Mouse (Mus musculus) skeletal muscle tissue, adult 2 months (tissue): ENCODE measurements around the gene Kazald1.

Experiments used
- DNase-seq: peaks from one replicate; pipeline ENCODE4 v3.0.0-alpha.2; 2012; ENCODE audit warnings: low read depth, low spot score

Gene Kazald1

DNA sequence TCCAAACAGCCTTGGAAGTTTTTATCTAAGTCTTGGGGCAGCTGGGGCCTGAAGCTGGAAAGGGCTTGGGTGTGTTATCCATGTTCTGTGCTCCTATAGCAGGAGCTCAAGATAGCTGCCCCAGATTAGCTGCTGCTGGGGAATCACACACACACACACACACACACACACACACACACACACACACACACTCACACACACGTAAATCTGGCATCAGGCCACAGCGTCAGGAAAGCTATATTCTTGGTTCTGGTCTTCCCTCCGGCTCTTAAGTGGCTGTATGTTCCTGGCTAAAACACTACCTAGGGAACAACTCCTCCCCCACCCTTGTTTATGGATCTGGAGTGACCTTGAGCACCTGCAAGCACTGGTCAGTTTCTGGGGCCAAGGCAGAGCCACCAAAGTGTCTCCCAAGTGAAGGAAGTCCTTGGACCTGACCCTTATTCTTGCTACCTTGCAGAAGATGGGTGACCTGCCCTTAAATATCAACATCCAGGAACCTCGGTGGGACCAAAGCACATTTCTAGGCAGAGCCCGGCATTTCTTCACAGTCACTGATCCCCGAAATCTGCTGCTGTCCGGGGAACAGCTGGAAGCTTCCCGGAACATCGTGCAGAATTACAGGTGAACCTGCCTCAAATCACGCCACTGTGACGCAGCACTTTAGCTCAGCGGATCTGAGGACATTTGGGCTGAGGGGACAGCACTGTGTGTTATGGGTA is 26.2 kb upstream of the Kazald1 start:
- DNase-seq, result no peak

GRCm38 (mm10) chr19:45049523-45049922 is 25.5 kb upstream of the Kazald1 start:
- DNase-seq, result peak; percentile 41

DNA sequence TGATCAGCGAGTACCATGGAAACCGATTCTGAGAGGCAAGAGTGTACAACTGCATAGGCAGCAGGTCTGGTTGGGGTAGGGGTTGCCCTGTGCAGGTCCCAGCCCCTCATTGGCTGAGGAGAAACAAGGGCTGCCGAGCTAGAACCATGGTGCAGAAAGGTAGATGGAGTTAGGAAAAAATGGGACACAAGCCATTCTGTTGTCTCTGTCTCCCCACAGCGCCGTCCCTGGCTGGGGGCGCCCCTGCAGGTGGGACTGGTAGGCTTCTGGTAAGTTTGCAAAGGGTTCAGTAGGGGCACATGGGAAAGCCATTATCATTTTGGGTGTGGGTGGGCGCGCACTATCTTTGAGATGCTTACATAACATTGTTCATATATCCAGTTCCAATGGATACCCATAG is 21.6 kb upstream of the Kazald1 start:
- DNase-seq, result no peak

GRCm38 (mm10) chr19:45054892-45055690 is 19.9 kb upstream of the Kazald1 start:
- no peak for DNase-seq

DNA sequence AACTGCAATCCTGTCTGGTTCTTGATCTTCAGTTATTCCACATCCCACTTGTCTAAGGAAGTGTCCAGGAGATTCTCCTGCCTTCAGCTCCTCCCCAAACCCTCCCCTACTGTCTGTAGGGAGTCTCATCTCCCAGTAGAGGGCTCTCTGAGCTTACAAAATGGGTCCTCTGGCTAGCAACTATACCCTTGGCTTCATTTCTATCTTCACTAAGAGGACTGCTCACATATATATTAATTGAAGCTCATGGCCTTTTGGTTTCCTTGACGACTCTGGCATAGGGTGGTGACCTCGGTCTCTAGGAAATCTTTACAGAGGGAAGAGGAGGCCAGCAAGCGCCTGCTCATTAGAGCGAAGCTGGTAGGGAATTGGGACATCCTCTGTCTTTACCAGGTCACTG is 18.7 kb upstream of the Kazald1 start:
- DNase-seq, result peak; percentile 69

DNA sequence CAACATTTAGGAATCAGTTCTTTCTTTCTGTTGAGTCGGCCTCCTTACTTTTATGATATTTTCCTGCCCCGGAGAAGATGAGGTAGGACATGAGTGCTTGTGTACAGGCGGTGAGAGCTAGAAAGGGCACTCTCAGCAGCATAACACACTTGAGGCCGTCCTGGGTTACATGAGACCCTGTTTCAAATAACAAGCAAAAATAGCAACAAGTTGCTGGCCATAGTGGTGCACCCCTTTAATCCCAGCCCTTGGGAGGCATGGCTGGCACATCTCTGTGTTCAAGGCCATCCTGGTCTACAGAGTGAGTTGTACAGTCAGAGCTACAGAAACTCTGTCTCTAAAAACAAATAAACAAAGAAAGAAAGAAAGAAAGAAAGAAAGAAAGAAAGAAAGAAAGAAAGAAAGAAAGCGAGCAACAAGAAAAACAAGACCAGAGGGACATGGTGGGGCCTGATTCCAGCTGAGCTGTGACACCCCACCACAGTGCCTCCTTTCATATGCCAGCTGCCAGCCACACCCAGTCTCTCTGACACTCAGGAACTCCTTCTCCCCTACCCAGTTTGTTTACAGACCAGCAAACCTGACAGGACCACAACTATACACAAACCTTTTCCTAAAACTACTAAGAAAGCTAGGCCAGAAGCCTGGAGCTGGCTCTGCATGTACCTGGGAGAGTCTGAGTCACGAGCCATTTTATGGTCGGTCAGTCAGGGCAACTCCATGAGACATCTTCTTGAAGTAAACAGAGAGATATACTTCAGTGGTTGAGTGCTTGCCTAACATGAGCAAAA is 17.9 kb upstream of the Kazald1 start:
- DNase-seq, result peak; percentile 62

GRCm38 (mm10) chr19:45057724-45058112 is 17.3 kb upstream of the Kazald1 start:
- no peak for DNase-seq

- peak; percentile 96 for DNase-seq
Observed at GRCm38 (mm10) chr19:45058113-45058839, 16.8 kb upstream of the Kazald1 start.

GRCm38 (mm10) chr19:45058841-45059240 is 16.2 kb upstream of the Kazald1 start:
- no peak for DNase-seq

GRCm38 (mm10) chr19:45063565-45064292 is 11.3 kb upstream of the Kazald1 start:
- DNase-seq, result no peak

GRCm38 (mm10) chr19:45065226-45065625 is 9.8 kb upstream of the Kazald1 start:
- DNase-seq, result no peak

DNA sequence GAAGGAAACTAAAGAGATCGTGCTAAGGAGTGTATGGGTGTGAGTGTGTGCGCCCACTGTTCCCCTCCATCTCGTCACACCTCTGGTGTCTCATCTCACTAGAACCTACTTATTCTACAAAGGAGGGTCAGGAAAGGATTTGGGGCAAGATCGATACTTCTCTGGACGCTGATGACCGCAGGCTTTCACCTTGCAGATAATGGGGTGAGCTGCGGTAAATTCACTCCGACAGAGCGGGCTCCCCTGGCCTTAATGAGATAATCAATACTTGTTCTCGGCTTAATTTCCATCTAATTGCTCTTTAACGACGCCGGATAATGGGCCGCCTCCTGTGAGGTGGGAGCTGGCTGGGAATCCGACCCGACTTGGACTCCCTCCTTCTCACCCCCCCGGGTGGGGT is 7.9 kb upstream of the Kazald1 start:
- DNase-seq, result no peak

DNA sequence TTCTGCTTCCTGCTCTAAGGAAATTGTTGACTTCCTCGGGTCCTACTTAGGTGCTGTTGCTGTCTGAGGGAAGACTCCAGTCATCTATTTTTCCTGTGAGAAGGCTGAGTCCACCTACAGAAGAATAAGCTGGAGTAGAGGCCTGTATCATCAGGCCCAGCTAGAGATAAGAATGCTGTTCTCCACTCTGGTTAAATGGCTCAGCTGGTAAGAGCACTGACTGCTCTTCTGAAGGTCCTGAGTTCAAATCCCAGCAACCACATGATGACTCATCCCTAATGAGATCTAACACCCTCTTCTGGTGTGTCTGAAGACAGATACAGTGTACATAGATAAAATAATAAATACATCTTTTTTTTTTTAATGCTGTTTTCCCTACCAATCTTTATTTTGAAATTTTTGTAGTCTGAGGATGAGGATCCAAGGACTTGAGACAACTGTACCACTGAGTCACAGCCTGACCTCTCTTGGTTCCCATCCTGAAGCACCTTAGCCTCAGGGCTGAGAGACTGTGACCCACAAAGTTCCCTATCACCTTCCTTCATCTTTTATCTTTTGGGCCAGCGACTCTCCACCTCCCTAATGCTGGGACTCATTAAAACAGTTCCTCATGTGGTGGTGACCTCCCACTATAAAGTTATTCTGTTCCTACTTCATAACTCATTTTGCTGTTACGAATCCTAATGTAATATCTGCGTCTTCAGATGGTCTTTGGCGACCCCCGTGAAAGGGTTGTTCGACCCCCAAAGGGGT is 7.1 kb upstream of the Kazald1 start:
- DNase-seq, result no peak

DNA sequence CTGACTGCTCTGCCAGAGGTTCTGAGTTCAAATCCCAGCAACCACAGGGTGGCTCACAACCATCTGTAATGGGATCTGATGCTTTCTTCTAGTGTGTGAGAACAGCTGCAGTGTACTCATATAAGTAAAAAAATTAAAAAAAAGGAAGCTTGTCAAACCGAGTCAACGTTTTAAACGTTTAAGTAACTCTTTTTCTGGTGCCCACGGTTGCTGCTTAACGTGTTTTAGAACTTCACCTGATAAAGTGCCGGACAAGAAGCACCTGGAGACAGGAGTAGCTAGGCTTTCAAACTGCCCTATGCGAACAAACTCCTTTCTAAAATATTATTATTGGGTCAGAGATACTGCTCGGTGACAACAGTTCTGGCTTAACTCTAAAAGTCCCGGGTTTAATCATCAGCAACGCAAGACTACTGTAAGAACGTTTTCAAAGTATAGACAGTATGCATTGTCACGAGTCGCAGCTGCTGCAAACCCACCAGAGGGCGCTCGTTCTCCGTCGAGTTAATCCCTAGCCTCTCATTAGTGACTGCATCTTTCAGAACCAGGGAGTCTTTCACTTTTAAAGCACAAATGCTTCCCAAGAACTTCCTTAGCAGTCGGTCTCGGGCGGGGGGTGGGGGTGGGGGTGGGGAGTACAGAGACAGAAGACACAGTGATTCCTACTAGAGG is 1.0 kb upstream of the Kazald1 start:
- peak; percentile 70 for DNase-seq

DNA sequence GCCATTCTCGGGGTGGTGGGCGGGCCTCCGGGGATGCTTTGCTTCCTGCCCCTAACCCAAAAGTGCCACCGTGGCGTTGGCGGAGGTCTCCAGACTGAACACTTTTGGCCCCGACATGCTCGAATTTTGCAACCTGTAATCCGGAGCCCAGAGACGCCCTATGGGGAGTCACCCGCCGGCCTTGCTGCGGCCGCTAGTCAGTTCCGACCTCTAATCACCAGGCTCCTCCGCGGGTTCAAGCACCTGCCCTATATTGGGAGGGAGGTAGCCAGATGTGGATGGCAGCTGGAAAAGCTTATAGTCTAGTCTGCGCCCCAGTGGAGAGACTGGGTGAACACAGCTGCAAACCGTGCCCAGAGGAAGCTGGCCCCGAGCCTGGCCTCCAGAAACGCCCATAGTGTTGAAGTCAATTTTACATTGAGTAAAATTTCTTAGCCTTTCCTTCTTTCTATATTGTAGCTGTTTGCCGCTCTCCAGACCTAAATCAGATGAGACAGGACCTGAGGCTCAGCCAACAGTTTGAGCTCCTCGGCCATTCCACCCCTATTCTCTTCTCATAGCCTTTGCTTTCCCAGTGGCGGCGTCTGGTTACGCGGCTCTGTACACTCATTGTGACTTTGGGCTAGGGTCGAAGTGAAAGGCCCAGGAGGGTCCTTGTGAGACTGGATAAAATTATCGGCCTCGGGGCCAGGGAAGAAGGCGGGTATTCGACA is 438 bp downstream of the Kazald1 start:
- DNase-seq, result no peak

GRCm38 (mm10) chr19:45076036-45076575 is 1.1 kb downstream of the Kazald1 start:
- no peak for DNase-seq

- DNase-seq, result peak; percentile 36
Observed at GRCm38 (mm10) chr19:45076586-45077510, 1.8 kb downstream of the Kazald1 start.
